Mouse (Mus musculus): ENCODE measurements around the gene Med7.
A peak's percentile ranks its signal among the peaks of the same experiment; 100 is the strongest.

The Med7 gene

DNA sequence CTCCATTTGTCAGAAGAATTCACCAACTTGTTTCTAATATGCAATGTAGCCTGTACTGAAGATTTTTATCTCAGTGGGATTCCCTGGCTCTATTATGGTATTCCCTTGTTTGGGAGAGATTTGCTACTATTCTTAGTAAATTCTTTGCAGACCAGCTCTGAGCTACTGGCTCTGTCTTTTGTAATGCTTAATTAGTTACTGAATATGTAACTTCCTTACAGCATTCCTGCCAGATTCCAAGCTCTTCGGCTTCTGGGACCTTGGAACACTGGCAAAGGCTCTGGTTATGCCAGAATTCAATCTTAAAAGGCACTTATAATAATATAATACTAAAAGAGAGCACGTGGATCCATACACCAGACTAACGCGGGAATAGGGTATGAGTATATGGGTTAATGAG lies 8.6 kb upstream of the Med7 start:
- peak; percentile 48 for DNase-seq (ENCODE audit: low read depth, low spot score)

DNA sequence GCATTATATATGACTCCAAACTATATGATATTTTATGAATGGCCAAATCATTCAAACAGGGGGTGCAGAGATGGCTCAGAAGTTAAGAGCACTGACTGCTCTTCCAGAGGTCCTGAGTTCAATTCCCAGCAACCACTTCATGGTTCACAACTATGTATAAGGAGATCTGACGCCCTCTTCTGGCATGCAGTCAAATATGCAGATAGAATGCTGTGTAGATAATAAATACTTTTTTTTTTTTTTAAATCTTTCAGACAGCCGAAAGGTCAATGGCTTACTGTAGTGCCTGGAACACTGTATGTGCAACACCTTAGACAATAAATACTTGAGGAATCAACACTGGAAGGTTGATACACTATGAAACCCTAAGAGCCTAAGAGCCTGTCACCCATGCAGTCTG lies 6.6 kb upstream of the Med7 start:
- no peak for DNase-seq (ENCODE audit: low read depth, low spot score)

DNA sequence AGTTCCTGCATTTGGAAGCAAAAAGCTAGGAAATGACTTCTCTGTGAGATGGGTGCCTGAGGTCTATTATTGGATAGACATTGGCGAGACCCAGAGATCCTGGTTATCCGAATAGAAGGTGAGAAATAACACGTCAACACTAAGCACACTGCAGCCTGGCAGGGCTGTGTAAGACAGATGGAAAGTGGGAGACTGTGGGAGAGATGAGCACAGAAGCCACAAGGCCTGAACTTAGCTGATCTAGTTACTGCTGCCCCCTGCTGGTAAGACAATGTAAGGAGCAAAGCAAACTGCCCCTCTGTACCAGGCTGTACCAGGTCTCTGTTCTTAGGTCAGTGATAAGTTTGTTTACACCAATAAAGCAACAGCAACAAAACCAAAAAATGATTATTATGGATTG lies 5.6 kb upstream of the Med7 start:
- peak; percentile 90 for DNase-seq (ENCODE audit: low read depth, low spot score)

DNA sequence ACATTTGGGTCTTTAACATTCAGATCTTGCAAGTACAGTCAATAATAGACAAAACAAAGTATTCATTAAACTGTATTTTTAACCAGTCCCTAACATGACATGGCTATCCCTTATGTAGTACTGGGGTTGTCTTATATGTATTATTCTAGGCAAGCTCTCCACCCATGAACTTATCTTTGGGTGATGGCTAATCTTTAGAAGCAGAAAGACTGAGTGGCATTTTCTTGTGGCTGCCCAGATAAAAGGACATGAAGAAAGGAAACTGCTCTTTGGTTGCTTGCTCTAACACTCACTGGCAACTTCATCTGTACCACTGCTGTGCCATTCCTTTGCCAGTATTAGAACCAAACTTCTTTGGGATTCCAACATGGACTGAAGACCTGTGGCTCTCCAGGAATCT lies 1.4 kb upstream of the Med7 start:
- DNase-seq (ENCODE audit: low read depth, low spot score) = no peak

DNA sequence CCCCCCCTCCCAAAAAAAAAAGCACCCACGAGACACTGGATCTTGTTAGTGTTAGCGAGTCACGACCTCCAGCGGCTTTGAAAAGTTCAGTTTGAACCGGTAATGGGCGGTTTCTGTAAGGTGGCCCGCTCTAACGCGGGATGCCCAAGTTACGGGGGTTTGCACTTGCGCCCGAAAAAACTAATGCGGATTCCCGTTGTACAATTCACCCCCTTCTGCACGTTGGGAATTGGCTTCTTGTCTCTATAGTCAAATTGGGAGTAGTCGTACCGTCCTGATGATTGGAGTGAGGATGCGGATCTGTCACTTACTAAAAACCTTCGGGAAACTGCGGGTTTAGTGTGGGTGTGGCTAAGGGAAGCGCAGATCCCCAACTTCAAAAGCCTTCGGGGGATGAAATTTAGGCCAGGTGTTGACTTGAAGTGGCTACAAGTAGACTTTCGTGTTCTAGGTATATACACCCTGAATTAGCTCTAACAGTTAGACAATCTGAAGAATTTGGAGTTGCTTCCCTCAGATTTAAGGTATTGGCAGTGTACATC lies 805 bp downstream of the Med7 start:
- no peak for DNase-seq (ENCODE audit: low read depth, low spot score)

DNA sequence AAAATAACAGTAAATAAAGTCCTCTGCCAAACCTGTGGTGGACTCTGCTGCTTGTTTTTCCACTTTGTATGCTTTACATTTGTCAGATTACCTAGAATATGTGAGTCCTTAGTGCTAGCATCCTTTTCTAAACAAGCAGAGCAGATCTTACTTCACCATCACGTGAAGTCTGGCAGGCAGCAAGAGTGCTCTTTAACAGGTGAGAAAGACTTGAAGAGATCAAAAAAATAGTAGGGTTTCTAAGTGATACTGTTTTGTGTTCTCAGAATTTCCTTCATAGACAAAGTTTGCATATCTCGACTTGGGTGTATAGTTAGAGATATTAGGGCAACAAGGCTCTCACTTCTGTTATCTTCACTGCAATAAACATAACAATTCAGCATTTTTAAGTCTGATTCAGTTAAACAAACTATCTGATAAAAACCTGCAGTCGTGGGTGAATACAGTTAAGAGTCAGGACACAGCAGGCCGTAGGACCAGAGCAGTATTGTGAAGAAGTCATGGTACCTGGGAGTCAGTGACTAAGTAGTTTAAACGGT lies 2.3 kb downstream of the Med7 start:
- no peak for DNase-seq (ENCODE audit: low read depth, low spot score)

DNA sequence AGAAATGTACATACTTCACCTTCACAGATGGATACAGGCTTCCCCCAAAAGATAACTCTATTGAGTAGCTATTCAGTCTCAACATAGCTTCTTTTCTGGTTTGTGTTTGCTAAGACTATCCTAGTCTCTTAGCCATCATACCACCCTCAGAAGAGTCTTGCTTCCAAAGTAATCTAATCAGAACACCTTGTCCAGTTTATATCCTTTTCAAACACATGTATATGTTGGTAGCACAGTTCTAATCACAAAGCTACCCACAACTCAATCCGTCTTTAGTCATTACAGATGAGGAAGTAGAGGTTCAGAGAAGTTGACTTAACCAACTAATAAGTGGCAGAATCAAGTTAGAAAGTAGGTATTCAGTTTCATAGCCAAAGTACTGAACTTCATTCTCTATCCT lies 5.0 kb downstream of the Med7 start:
- no peak for DNase-seq (ENCODE audit: low read depth, low spot score)

DNA sequence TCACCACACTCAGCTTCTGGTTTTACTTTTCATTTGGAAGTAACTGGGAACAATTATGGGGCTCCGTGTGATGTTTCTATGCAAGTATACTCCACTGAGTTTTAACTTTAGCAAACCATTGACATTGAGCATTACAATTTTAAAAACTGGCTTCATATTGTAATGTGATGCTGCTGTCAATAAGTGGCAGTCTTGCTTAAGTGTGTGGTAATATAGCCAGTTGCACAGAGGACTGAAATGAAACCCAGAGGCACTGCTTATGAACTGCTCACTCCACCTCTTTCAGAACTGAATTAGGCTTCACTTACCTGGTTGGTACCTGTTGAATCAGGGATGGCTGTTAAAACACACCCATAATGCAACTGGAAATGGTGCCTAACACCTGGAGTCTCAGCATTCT lies 6.4 kb downstream of the Med7 start:
- no peak for DNase-seq (ENCODE audit: low read depth, low spot score)

DNA sequence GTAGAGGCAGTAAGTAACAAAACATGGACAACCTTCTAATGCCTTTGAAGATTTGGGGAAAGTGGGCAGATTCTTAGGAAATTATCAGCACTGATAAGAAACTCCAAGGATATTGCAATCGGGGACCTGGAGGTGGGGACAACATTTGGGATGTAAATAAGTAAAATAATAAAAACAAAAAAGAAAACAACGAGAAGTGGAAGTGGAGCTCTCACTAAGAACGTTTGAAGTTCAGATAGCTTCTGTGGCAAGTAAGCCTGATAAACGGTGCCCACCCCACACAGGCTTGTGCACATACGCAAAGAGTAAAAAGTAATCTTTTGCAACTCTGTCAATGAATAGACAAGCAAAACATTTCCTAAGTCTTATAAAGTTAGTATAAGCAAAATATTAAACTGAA lies 7.3 kb downstream of the Med7 start:
- no peak for DNase-seq (ENCODE audit: low read depth, low spot score)

DNA sequence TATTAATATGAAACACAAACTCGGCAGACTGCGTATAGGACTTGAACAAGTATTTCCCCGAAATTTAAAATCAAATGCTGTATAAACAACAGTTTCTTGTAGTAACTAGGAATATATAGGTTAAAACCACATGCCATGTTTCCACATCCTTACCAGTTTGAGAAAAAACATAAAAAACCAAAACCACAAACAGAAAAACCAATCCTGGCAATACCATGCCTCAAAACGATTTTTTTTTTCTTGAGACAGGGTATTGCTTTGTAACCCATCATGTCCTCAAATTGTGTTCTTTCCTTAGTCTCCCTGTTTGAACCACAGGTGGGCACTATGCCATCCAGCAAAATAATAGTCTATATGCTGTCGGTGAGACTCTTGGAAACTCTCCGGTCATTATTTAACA lies 9.4 kb downstream of the Med7 start:
- DNase-seq (ENCODE audit: low read depth, low spot score) = no peak

DNA sequence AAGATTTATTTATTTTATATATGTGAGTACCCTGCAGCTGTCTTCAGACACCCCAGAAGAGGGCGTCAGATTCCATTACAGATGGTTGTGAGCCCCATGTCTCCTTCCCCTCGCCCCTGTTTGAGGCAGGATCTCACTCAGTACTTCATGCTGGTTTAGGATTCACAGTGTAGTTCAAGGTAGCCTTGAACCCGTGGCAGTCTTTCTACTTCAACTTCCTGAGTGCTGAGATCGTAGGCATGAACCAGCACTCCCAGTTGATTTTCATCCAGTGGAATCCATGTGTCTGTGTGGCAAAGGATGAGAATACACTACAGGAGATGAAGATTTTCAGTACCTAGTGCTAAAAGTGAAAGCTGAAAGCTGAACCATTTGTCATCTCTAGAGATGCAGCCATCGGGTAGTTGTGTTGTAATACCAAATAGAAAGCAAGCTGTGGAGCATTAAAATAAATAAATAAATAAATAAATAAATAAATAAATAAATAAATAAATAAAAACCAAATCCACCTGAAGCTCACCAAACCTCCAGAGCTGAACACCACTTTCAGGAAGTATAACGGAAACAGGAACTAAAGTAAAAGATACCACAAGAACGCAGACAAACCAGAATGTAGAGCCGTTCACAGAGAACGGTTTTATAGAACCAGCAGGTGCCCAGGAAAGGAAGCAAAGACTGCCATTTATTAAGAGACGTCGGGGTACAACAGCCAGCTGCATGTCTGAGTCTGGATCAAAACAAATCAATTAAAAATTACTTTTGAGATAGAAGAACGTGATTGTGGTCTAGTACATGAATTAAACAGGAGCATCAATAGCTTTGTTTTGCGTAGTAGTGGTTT lies 11.1 kb downstream of the Med7 start:
- no peak for DNase-seq (ENCODE audit: low read depth, low spot score)

DNA sequence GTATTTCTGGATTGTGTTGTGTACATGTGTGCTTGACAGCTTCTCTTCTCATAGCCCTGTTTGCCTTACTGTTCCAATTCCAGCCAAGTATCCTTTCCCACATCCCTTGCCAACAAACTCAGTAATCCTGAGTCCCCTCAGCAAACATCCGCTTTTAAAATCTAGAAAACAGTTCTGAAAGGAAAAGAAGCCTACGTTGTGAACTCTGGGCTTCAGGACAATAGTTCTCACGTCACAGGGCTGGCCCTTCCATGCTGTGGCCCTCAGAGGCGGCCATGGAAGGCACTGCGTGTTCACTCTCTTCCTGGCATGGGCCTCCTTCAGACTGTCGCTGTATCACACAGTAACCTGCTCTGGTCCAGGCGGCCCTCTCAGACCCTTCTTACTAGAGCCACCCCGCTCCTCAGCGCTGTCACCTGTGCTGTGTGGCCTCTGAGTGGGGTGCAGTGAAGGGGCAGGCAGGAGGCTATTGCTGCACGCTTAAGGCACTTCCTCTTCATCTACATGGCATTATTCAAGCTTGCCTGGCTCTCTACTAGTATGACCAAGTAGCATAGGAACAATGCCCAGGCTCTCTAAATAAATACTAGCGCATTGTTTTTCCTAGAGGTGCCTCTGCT lies 12.8 kb downstream of the Med7 start:
- no peak for DNase-seq (ENCODE audit: low read depth, low spot score)

DNA sequence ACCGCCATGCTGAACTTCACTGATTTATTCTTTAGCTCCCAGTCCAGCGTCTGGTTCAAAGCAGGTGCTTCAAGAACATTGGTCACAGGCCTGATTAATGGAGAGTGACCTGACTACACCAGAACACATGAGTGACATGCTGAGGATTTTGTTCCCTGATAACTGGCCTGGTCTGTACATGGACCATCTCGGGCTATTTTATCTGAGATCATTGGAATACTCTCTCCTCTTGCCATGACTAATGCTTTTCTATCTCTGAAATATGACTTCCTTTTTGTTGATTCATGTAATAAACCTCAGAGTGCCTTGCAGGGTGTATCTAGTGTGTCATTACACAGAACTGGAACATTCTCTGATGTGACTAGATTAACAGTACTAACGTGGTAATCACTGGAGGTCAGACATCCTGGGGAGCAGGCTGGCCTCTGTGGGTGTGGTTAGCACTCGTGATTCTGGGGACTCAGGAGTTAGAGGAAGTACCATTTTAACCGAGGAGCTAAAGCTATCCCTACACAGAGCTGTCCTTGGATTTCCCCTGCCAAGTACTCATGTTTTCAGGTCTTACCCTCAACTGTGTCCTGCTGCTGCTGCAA lies 17.8 kb downstream of the Med7 start, which contains the start of gene Havcr2:
TSS of gene Havcr2 (plus strand) at position 483 of the 593 bp plus-strand sequence.
- no peak for DNase-seq (ENCODE audit: low read depth, low spot score)

DNA sequence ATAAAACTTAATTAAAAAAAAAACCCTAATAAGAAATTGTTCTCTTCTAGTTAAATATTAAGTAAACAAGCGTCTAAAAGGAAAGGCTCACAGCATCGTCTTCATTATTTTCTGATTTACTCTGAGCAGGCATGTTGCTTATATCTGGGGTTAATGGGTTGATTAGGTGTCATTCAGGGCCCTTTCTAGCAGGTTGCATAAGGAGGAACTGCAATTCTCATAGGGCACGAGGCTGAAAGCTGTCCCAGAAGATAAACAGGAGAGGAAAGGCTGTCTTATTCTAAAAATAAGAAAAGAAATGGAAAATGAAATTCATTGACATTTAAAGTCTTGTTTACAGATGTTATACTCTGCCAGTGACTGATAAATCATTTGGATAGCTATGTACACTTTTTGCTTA lies 23.2 kb downstream of the Med7 start:
- no peak for DNase-seq (ENCODE audit: low read depth, low spot score)

DNA sequence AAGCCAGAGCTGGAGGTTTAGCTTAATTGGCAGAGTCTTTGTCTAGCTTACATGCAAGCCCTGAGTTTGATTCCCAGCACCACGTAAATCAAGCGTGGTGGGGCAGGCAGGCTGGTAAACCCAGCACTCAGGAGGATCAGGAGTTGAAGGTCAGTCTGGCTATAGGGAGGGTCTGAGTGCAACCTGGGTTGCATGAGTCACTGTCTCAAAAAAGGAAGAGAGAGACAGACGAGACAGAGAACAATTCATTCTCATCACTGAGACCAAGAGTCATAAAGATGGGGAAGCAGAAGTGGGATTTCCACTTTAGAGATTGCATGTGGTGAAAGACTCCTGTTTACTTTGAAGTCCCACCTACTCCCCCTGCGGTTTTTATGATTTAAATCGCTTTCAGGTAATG lies 24.6 kb downstream of the Med7 start:
- DNase-seq (ENCODE audit: low read depth, low spot score) = no peak

DNA sequence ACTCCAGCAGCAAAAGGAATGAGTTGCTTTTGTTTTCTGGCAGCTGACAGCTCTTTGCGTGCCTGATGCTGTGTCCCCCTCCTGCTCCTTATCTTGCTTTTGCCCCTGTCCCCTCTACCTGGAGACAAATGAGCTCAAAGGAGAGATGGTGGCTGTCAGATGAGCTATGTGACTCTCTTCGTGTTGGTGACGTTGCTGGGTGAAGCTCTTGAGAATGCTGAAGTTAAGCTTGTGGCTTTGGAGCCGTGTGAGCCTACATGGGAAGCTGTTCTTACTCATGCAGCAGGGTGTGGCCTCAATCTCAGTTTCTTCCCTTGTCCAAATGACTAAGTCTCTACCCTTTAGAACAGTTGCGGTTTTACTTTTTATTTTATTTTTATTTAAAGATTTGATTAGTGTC lies 25.2 kb downstream of the Med7 start:
- DNase-seq (ENCODE audit: low read depth, low spot score) = no peak

DNA sequence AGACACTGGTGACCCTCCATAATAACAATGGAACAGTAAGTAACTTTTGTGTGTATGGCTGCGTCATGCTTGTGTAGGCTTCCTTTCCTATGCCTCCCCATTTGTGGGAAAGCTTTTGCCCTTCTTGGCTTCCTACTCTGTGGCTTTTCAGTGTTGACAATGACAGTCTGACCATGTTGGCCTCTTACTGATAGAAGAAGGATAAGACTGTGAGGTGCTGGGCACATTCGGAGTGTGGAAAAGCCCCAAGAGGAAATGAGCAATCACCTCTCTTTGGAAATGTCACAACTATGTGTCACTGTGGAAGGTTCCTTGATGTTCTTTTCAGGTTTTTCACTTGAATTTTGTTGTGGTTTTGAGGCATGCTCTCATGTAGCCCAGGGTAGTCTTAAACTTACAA lies 30.2 kb downstream of the Med7 start:
- DNase-seq (ENCODE audit: low read depth, low spot score) = no peak

DNA sequence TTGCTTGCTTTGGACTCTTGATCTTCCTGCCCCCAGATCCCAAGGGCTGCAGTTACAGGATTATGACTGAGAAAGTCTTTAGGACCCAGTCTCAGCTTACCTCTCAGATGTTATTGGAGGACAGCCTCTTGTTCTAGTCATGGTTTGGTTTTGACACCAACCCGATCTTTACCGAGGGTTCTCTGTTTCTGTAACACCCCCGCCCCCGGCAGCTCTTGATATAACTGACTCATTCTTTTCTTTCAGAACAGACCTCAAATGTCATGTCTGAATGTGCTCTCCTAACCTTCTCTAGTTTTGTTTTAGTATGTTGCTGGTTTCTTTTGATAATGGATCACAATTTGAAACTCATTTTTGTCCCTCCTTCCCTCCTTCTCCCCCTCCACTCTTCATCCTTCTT lies 37.5 kb downstream of the Med7 start:
- DNase-seq (ENCODE audit: low read depth, low spot score) = no peak

DNA sequence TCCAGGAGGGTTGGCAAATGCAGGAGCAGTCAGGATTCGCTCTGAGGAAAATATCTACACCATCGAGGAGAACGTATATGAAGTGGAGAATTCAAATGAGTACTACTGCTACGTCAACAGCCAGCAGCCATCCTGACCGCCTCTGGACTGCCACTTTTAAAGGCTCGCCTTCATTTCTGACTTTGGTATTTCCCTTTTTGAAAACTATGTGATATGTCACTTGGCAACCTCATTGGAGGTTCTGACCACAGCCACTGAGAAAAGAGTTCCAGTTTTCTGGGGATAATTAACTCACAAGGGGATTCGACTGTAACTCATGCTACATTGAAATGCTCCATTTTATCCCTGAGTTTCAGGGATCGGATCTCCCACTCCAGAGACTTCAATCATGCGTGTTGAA lies 42.6 kb downstream of the Med7 start:
- DNase-seq (ENCODE audit: low read depth, low spot score) = no peak

DNA sequence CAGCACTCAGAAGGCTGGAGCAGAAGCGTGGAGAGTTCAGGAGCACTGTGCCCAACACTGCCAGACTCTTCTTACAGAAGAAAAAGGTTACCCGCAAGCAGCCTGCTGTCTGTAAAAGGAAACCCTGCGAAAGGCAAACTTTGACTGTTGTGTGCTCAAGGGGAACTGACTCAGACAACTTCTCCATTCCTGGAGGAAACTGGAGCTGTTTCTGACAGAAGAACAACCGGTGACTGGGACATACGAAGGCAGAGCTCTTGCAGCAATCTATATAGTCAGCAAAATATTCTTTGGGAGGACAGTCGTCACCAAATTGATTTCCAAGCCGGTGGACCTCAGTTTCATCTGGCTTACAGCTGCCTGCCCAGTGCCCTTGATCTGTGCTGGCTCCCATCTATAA lies 43.8 kb downstream of the Med7 start:
- no peak for DNase-seq (ENCODE audit: low read depth, low spot score)

DNA sequence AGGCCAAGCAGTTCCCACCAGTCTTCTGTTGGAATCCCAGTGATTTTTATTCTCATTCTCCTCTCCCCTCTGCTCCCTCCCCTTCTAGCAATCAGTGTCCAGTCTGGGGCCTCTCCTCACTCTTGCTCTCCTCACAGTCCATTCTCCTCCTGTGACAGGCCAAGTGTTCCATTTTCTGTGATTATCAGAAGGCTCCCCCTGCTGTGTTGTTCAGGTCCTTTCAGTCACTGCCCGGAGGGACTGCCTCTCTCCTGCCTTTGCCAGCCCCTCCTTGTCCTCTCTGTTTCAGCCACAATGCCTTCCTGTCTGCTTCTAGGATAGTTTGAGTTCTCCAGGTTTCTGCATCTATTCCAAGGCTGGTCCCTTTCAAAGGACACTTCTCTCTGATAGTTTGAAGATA lies 51.5 kb downstream of the Med7 start:
- peak; percentile 2 for DNase-seq (ENCODE audit: low read depth, low spot score)

DNA sequence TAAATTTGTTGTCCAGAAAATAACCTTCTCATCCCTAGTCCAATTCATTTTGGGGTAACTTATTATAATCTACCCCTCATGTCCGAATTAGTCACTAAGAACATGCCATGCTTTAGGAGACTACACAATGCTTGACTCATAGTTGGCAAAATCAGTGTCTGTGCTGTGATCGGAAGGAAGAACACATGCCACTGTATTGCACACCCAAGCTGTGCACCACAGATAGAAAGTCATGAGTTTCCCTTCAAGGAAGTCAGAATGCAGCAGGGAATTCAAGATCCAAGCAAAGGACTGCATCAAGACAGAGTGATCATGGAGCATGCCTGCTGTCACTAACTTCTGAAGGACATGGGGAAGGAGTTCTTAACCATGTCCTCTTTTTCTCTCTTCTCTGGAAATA lies 51.9 kb downstream of the Med7 start:
- no peak for DNase-seq (ENCODE audit: low read depth, low spot score)

Measured in ZHBTc4 (cell line).